Mouse (Mus musculus) MEL (cell line): ENCODE results near the gene Ube2r2. TPM values are rescaled to one million over a fixed set of nuclear protein-coding genes. Genes with fewer than 3 reads are reported as not detected.

Experiments used
- DNase-seq: peaks from one replicate; pipeline ENCODE4 v3.0.0; 2011; ENCODE audit warnings: low read depth, low spot score
- H3K27ac ChIP-seq: 2 replicates; pipeline ENCODE4 v1.5.1; 2012; ENCODE audit warnings: low read depth, mild to moderate bottlenecking, control low read depth, low read length, moderate library complexity; ENCODE audit not compliant: control insufficient read depth
- H3K27me3 ChIP-seq, 2 experiments: fragments of 150-350 bp in 1 of 2; sonication (generic) in 1 of 2; 2 replicates each; pipeline ENCODE4 v1.6.1; 2012; ENCODE audit warnings: low read length in 2 of 2, mild to moderate bottlenecking in 2 of 2, improper control_type of control experiment in 1 of 2, moderate library complexity in 1 of 2; ENCODE audit not compliant: insufficient read depth in 2 of 2, control insufficient read depth in 1 of 2
- H3K36me3 ChIP-seq, 2 experiments: 2 replicates each; pipeline ENCODE4 v1.6.1; 2012 to 2014; ENCODE audit warnings: low read length in 2 of 2, improper control_type of control experiment in 1 of 2, inconsistent platforms in 1 of 2, mild to moderate bottlenecking in 1 of 2; ENCODE audit not compliant: insufficient read depth in 2 of 2, control insufficient read depth in 1 of 2
- H3K4me1 ChIP-seq, 2 experiments: fragments of 150-350 bp in 1 of 2; sonication (generic) in 1 of 2; 2 replicates each; pipeline ENCODE4 v1.6.1; 2012; ENCODE audit warnings: low read length in 2 of 2, improper control_type of control experiment in 1 of 2, mild to moderate bottlenecking in 1 of 2; ENCODE audit not compliant: insufficient read depth in 2 of 2, control insufficient read depth in 1 of 2
- H3K4me3 ChIP-seq, 2 experiments: fragments of 150-350 bp in 1 of 2; sonication (generic) in 1 of 2; 2 replicates each; pipeline ENCODE4 v1.5.1; 2012; ENCODE audit warnings: low read depth in 2 of 2, low read length in 2 of 2, mild to moderate bottlenecking in 2 of 2, moderate library complexity in 2 of 2, control low read depth in 1 of 2, improper control_type of control experiment in 1 of 2; ENCODE audit not compliant: control insufficient read depth in 1 of 2, insufficient read depth in 1 of 2
- H3K79me2 ChIP-seq: 2 replicates; pipeline ENCODE4 v1.6.1; 2012; ENCODE audit warnings: mild to moderate bottlenecking, low read length, moderate library complexity; ENCODE audit not compliant: control insufficient read depth, poor library complexity, insufficient read depth
- H3K9ac ChIP-seq: 2 replicates; pipeline ENCODE4 v1.6.1; 2012; ENCODE audit warnings: low read depth, mild to moderate bottlenecking, control low read depth, low read length, moderate library complexity; ENCODE audit not compliant: control insufficient read depth, poor library complexity, severe bottlenecking
- H3K9me3 ChIP-seq: fragments of 150-350 bp; sonication (generic); replicated peaks from 2 replicates; pipeline ENCODE4 v1.6.1; 2012; ENCODE audit warnings: mild to moderate bottlenecking, low read length, improper control_type of control experiment, moderate library complexity; ENCODE audit not compliant: insufficient read depth
- BHLHE40 ChIP-seq: IDR thresholded peaks from 2 replicates; pipeline ENCODE4 v1.6.1; 2012; ENCODE audit warnings: low read depth, mild to moderate bottlenecking, inconsistent platforms, low read length, improper control_type of control experiment, borderline replicate concordance
- CHD1 ChIP-seq: IDR thresholded peaks from 2 replicates; pipeline ENCODE4 v1.6.1; 2012; ENCODE audit warnings: low read depth, mild to moderate bottlenecking, inconsistent platforms, low read length, improper control_type of control experiment
- E2F4 ChIP-seq: IDR thresholded peaks from 2 replicates; pipeline ENCODE4 v1.6.1; 2011; ENCODE audit warnings: low read depth, low read length, improper control_type of control experiment, borderline replicate concordance
- ELF1 ChIP-seq: IDR thresholded peaks from 2 replicates; pipeline ENCODE4 v1.6.1; 2014; ENCODE audit warnings: low read depth, mild to moderate bottlenecking, inconsistent platforms, low read length, improper control_type of control experiment, moderate library complexity
- GABPA ChIP-seq: IDR thresholded peaks from 2 replicates; pipeline ENCODE4 v1.6.1; 2012; ENCODE audit warnings: low read depth, mild to moderate bottlenecking, inconsistent platforms, low read length, improper control_type of control experiment, moderate library complexity
- KAT2A ChIP-seq: conservative IDR thresholded peaks from 2 replicates; pipeline ENCODE4 v1.6.1; 2012; ENCODE audit warnings: low read depth, low read length, improper control_type of control experiment, inconsistent platforms
- MAFK ChIP-seq: IDR thresholded peaks from 2 replicates; pipeline ENCODE4 v1.6.1; 2011; ENCODE audit warnings: low read depth, mild to moderate bottlenecking, low read length, improper control_type of control experiment, borderline replicate concordance
- MAZ ChIP-seq: IDR thresholded peaks from 2 replicates; pipeline ENCODE4 v1.6.1; 2012; ENCODE audit warnings: low read depth, mild to moderate bottlenecking, inconsistent platforms, low read length, improper control_type of control experiment
- MEF2A ChIP-seq: IDR thresholded peaks from 2 replicates; pipeline ENCODE4 v1.6.1; 2014; ENCODE audit warnings: low read depth, mild to moderate bottlenecking, inconsistent platforms, low read length, improper control_type of control experiment; ENCODE audit not compliant: poor library complexity, insufficient replicate concordance, severe bottlenecking; ENCODE audit errors: extremely low read depth
- MXI1 ChIP-seq: IDR thresholded peaks from 2 replicates; pipeline ENCODE4 v1.6.1; 2011; ENCODE audit warnings: mild to moderate bottlenecking, low read depth, low read length, improper control_type of control experiment
- MYB ChIP-seq: IDR thresholded peaks from 2 replicates; pipeline ENCODE4 v1.6.1; 2011; ENCODE audit warnings: mild to moderate bottlenecking, low read depth, low read length, improper control_type of control experiment
- NELFE ChIP-seq: IDR thresholded peaks from 2 replicates; pipeline ENCODE4 v1.6.1; 2011; ENCODE audit warnings: low read depth, low read length, improper control_type of control experiment
- POLR2AphosphoS2 ChIP-seq: IDR thresholded peaks from 2 replicates; pipeline ENCODE4 v1.6.1; 2011; ENCODE audit warnings: low read length, improper control_type of control experiment
- RAD21 ChIP-seq: IDR thresholded peaks from 2 replicates; pipeline ENCODE4 v1.6.1; 2011; ENCODE audit warnings: mild to moderate bottlenecking, low read depth, low read length, improper control_type of control experiment
- RCOR1 ChIP-seq: IDR thresholded peaks from 2 replicates; pipeline ENCODE4 v1.6.1; 2012; ENCODE audit warnings: low read depth, mild to moderate bottlenecking, inconsistent platforms, low read length, improper control_type of control experiment
- SIN3A ChIP-seq: IDR thresholded peaks from 2 replicates; pipeline ENCODE4 v1.6.1; 2012; ENCODE audit warnings: low read length, improper control_type of control experiment, inconsistent platforms
- TAL1 ChIP-seq: IDR thresholded peaks from 2 replicates; pipeline ENCODE4 v1.6.1; 2012; ENCODE audit warnings: mild to moderate bottlenecking, inconsistent platforms, low read length, moderate library complexity, mixed read lengths
- TBP ChIP-seq: IDR thresholded peaks from 2 replicates; pipeline ENCODE4 v1.8.0; 2011; ENCODE audit warnings: low read depth, low read length, improper control_type of control experiment
- TCF12 ChIP-seq: IDR thresholded peaks from 2 replicates; pipeline ENCODE4 v1.6.1; 2014; ENCODE audit warnings: low read depth, mild to moderate bottlenecking, inconsistent platforms, low read length, improper control_type of control experiment, moderate library complexity
- UBTF ChIP-seq: IDR thresholded peaks from 2 replicates; pipeline ENCODE4 v1.6.1; 2012; ENCODE audit warnings: low read depth, mild to moderate bottlenecking, inconsistent platforms, low read length, improper control_type of control experiment, moderate library complexity, borderline replicate concordance; ENCODE audit not compliant: insufficient read depth
- ZC3H11A ChIP-seq: IDR thresholded peaks from 2 replicates; pipeline ENCODE4 v1.6.1; 2012; ENCODE audit warnings: low read depth, mild to moderate bottlenecking, inconsistent platforms, low read length, improper control_type of control experiment
- ZKSCAN1 ChIP-seq: IDR thresholded peaks from 2 replicates; pipeline ENCODE4 v1.6.1; 2012; ENCODE audit warnings: low read depth, mild to moderate bottlenecking, inconsistent platforms, low read length, improper control_type of control experiment, moderate library complexity
- ZMIZ1 ChIP-seq: IDR thresholded peaks from 2 replicates; pipeline ENCODE4 v1.6.1; 2012; ENCODE audit warnings: low read depth, mild to moderate bottlenecking, inconsistent platforms, low read length, improper control_type of control experiment, moderate library complexity
- polyA plus RNA-seq, 2 experiments: library from polyadenylated mRNA; stranded (reverse) in 1 of 2; unstranded in 1 of 2; fragments of >175 nt in 1 of 2; fragments of >200 nt in 1 of 2; gene quantifications; 2 replicates each; pipeline versions ENCODE4 v1.2.1 to v1.2.4; 2012; ENCODE audit warnings: low replicate concordance in 2 of 2, low read depth in 1 of 2; ENCODE audit not compliant: insufficient read length in 2 of 2, insufficient read depth in 1 of 2, missing spikeins in 1 of 2
- total RNA-seq: library from RNA; depleted of rRNA; stranded (reverse); fragments of 300-350 nt; gene quantifications from 2 replicates; pipeline ENCODE4 v1.2.3, GENCODE M21; 2012

Gene Ube2r2
- total and polyA plus RNA-seq, 3 experiments, result 24.5 to 94.1 (median 70.1) TPM

DNA sequence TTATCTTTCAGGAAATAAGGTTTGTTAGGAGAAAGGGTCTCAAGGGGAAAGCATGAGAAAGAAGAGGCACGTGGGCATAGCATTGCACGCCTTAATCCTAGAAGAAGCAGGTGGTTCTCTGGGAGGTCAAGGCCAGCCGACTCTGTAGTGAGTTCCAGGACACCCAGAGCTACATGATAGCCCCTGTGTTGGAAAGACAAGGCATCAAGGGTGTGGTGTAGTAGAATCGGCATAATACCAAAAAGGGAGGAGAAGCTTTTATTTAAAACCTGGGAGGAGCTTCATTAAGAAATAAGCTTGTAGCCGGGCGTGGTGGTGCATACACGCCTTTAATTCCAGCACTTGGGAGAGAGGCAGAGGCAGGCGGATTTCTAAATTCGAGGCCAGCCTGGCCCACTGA is 21.4 kb downstream of the Ube2r2 start:
- H3K79me2 ChIP-seq, result peaks cover 13% of the 10 kb centered on the region; the same call in 1 of the 2 replicates
- no peak for DNase-seq
- H3K4me1 ChIP-seq, result no peaks in the 10 kb centered on the region
- no peaks in the 10 kb centered on the region for H3K9me3 ChIP-seq
- TF ChIP-seq ZC3H11A, result no peak
- TF ChIP-seq TAL1, result no peak
- TF ChIP-seq MXI1, result no peak
- no peak for TF ChIP-seq MAZ
- TF ChIP-seq UBTF, result no peak
- no peak for TF ChIP-seq ZKSCAN1
- TF ChIP-seq E2F4, result no peak
- no peak for TF ChIP-seq ELF1
- TF ChIP-seq GABPA, result no peak
- no peak for TF ChIP-seq POLR2AphosphoS2
- no peak for TF ChIP-seq TBP
- TF ChIP-seq CHD1, result no peak
- no peak for TF ChIP-seq RCOR1
- no peak for TF ChIP-seq MAFK
- no peak for TF ChIP-seq SIN3A
- TF ChIP-seq NELFE, result no peak
- no peak for TF ChIP-seq MYB
- no peak for TF ChIP-seq MEF2A
- TF ChIP-seq ZMIZ1, result no peak
- no peak for TF ChIP-seq BHLHE40
- no peak overlapping the region for H3K9ac ChIP-seq
- H3K27me3 ChIP-seq, result no peaks in the 10 kb centered on the region
- H3K4me3 ChIP-seq, result no peak overlapping the region
- H3K27ac ChIP-seq, result no peak overlapping the region
- no peaks in the 10 kb centered on the region; a peak in 1 of 4 replicates for H3K36me3 ChIP-seq

DNA sequence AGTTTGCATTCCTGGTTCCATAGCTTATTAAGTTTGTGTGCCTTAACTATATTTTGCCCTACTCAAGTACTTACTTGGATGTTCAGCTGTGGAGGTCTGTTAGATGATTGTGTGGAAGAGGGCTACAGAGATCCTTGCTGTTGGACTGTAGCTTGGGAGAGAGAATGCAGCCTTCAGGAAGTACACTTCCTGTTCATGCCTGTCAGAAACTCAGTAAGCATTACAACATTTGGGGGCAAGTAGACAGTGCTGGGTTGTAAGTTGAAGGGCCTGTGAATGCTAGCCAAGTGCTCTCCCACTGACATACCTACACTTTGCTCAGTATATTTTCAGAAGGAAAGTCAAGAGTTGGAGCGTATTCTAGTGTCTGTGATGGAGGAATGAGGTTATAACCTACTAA is 22.7 kb downstream of the Ube2r2 start:
- no peak for DNase-seq
- Histone ChIP-seq H3K4me1 (no peaks in the 10 kb centered on the region), H3K4me3 (no peak overlapping the region)
- TF ChIP-seq UBTF (no peak), TCF12 (no peak), MAFK (no peak), RAD21 (no peak), KAT2A (no peak), ZKSCAN1 (no peak)
- TF ChIP-seq, all 39 proteins: peak for 0
- H3K9ac ChIP-seq, result no peak overlapping the region
- H3K9me3 ChIP-seq, result no peaks in the 10 kb centered on the region
- peaks cover 11% of the 10 kb centered on the region; the same call in 1 of the 2 replicates for H3K79me2 ChIP-seq
- H3K36me3 ChIP-seq, result no peaks in the 10 kb centered on the region; a peak in 1 of 4 replicates
- no peaks in the 10 kb centered on the region for H3K27me3 ChIP-seq
- H3K27ac ChIP-seq, result no peak overlapping the region
